Mouse (Mus musculus) kidney, postnatal 0 days (tissue): ENCODE data around the gene Sipa1l1. TPM values are rescaled to one million over a fixed set of nuclear protein-coding genes. Genes with fewer than 3 reads are reported as not detected.
A peak's percentile ranks its signal among the peaks of the same experiment; 100 is the strongest.

Source experiments
- ATAC-seq: fragments of 200-750 bp; cut with Nextera tagmentation; replicated peaks from 2 replicates; pipeline ENCODE4 v1.8.0; 2017; ENCODE audit warnings: low read depth, moderate number of reproducible peaks, moderate TSS enrichment, moderate library complexity; ENCODE audit not compliant: low FRiP score
- DNase-seq: peaks from one replicate; pipeline ENCODE4 v3.0.0-alpha.2; 2016; ENCODE audit warnings: low spot score
- H3K27ac ChIP-seq: fragments of 300-500 bp; sonication (generic); 2 replicates; pipeline ENCODE4 v1.5.1; 2014; ENCODE audit warnings: mild to moderate bottlenecking
- H3K27me3 ChIP-seq: fragments of 300-500 bp; sonication (generic); 2 replicates; pipeline ENCODE4 v1.6.1; 2014; ENCODE audit warnings: low read length, mixed read lengths; ENCODE audit not compliant: insufficient read depth
- H3K36me3 ChIP-seq: fragments of 300-500 bp; sonication (generic); 2 replicates; pipeline ENCODE4 v1.6.1; 2014; ENCODE audit warnings: low read length, mixed read lengths; ENCODE audit not compliant: insufficient read depth
- H3K4me1 ChIP-seq: fragments of 300-500 bp; sonication (generic); replicated peaks from 2 replicates; pipeline ENCODE4 v1.6.1; 2014; ENCODE audit warnings: antibody characterized with exemption, low read length, mixed read lengths; ENCODE audit not compliant: insufficient read depth
- H3K4me2 ChIP-seq: fragments of 300-500 bp; sonication (generic); 2 replicates; pipeline ENCODE4 v1.6.1; 2014; ENCODE audit warnings: mild to moderate bottlenecking, low read length, moderate library complexity, mixed read lengths
- H3K4me3 ChIP-seq: fragments of 300-500 bp; sonication (generic); replicated peaks from 2 replicates; pipeline ENCODE4 v1.5.1; 2014; ENCODE audit warnings: low read depth, low read length
- H3K9ac ChIP-seq: fragments of 300-500 bp; sonication (generic); 2 replicates; pipeline ENCODE4 v1.6.1; 2014; ENCODE audit warnings: low read depth, low read length
- H3K9me3 ChIP-seq: fragments of 300-500 bp; sonication (generic); replicated peaks from 2 replicates; pipeline ENCODE4 v1.6.1; 2016; ENCODE audit warnings: low read length, inconsistent platforms, mixed read lengths
- CTCF ChIP-seq: IDR thresholded peaks from 2 replicates; pipeline ENCODE4 v1.5.1; 2016; ENCODE audit warnings: antibody characterized with exemption, low read depth, mild to moderate bottlenecking, moderate library complexity
- WGBS: fragments of 180-500 bp; shearing (Covaris S2); extraction: QIAGEN DNeasy Blood & Tissue Kit; methylation state at CpG from one replicate; pipeline ENCODE4 v1.1.7; 2014; 5-methylcytosine and 5-hydroxymethylcytosine counted together
- polyA plus RNA-seq: library from polyadenylated mRNA; unstranded; fragments of >200 nt; fragmentation: Nextera tagmentation; extraction: Ambion mirVana; gene quantifications from 2 replicates; pipeline ENCODE4 v1.2.1, GENCODE M21; 2015

Sipa1l1 gene
- polyA plus RNA-seq, 1 experiment from 2014 or later, result 17.3 TPM

GRCm38 (mm10) chr12:82143371-82143770 is 25.7 kb upstream of the Sipa1l1 start:
- Histone ChIP-seq H3K4me2 (no peak overlapping the region), H3K27me3 (no peaks in the 10 kb centered on the region), H3K4me3 (no peak overlapping the region), H3K36me3 (no peaks in the 10 kb centered on the region), H3K9ac (no peak overlapping the region), H3K9me3 (no peaks in the 10 kb centered on the region), H3K4me1 (no peaks in the 10 kb centered on the region), H3K27ac (no peak overlapping the region)
- DNase-seq (no peak), ATAC-seq (no peak)
- WGBS, result 92% methylated on average over 3 of the region's 3 CpGs
- no peak for TF ChIP-seq CTCF

- no peaks in the 10 kb centered on the region for H3K36me3 ChIP-seq
- no peak for DNase-seq
- no peak overlapping the region for H3K4me2 ChIP-seq
- no peaks in the 10 kb centered on the region for H3K27me3 ChIP-seq
- no peaks in the 10 kb centered on the region for H3K4me1 ChIP-seq
- H3K9me3 ChIP-seq, result no peaks in the 10 kb centered on the region
- no peak overlapping the region for H3K27ac ChIP-seq
- no peak overlapping the region for H3K9ac ChIP-seq
- no peak for ATAC-seq
- H3K4me3 ChIP-seq, result no peak overlapping the region
- no peak for TF ChIP-seq CTCF
Observed at GRCm38 (mm10) chr12:82145173-82145572, 23.9 kb upstream of the Sipa1l1 start.

- Histone ChIP-seq H3K9ac (no peak overlapping the region), H3K9me3 (no peaks in the 10 kb centered on the region), H3K4me3 (no peak overlapping the region), H3K4me2 (no peak overlapping the region), H3K4me1 (no peaks in the 10 kb centered on the region), H3K27me3 (no peaks in the 10 kb centered on the region), H3K27ac (no peak overlapping the region), H3K36me3 (no peaks in the 10 kb centered on the region)
- no peak for TF ChIP-seq CTCF
- ATAC-seq (no peak), DNase-seq (no peak)
- 86% methylated on average over 12 of the region's 12 CpGs for WGBS
Observed at GRCm38 (mm10) chr12:82147021-82147693, 22.0 kb upstream of the Sipa1l1 start.

GRCm38 (mm10) chr12:82148328-82148930 is 20.7 kb upstream of the Sipa1l1 start:
- 58% methylated on average over 8 of the region's 8 CpGs for WGBS
- H3K27me3 ChIP-seq, result no peaks in the 10 kb centered on the region
- ATAC-seq (no peak), DNase-seq (peak; percentile 41)
- no peak overlapping the region for H3K4me2 ChIP-seq
- no peaks in the 10 kb centered on the region for H3K4me1 ChIP-seq
- H3K9ac ChIP-seq, result no peak overlapping the region
- H3K4me3 ChIP-seq, result no peak overlapping the region
- no peak overlapping the region for H3K27ac ChIP-seq
- no peaks in the 10 kb centered on the region for H3K36me3 ChIP-seq
- TF ChIP-seq CTCF, result no peak
- no peaks in the 10 kb centered on the region for H3K9me3 ChIP-seq

DNA sequence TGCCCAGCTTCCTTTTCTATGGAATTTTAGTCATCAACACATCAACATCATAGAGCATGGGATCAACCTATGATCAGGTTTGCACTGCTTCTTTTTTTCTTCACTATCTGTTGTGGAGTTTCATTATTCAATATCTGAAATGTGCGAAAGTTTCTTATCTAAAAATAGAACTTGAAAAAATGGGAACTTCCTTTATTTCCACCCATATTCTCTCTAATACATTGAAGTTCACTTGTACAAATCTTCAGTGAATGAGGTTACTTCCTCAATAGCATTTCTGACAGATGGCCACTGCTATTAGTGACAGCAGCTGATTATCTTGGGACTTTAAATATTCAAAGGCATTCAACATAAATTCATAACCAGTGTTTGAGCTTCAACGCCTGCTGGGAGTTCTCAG is 18.1 kb upstream of the Sipa1l1 start:
- H3K9me3 ChIP-seq, result no peaks in the 10 kb centered on the region
- TF ChIP-seq CTCF, result no peak
- no peaks in the 10 kb centered on the region for H3K4me1 ChIP-seq
- H3K9ac ChIP-seq, result no peak overlapping the region
- no peak for ATAC-seq
- WGBS, result 76% methylated on average over 2 of the region's 2 CpGs
- H3K27ac ChIP-seq, result no peak overlapping the region
- no peak overlapping the region for H3K4me2 ChIP-seq
- no peak overlapping the region for H3K4me3 ChIP-seq
- peak; percentile 37 for DNase-seq
- H3K27me3 ChIP-seq, result no peaks in the 10 kb centered on the region
- no peaks in the 10 kb centered on the region for H3K36me3 ChIP-seq

GRCm38 (mm10) chr12:82154527-82154926 is 14.6 kb upstream of the Sipa1l1 start:
- Histone ChIP-seq H3K27ac (no peak overlapping the region), H3K27me3 (no peaks in the 10 kb centered on the region), H3K4me2 (no peak overlapping the region), H3K9ac (no peak overlapping the region), H3K4me1 (no peaks in the 10 kb centered on the region), H3K36me3 (no peaks in the 10 kb centered on the region), H3K4me3 (no peak overlapping the region), H3K9me3 (no peaks in the 10 kb centered on the region)
- ATAC-seq, result no peak
- no peak for DNase-seq
- TF ChIP-seq CTCF, result no peak
- 87% methylated on average over 4 of the region's 4 CpGs for whole genome bisulfite sequencing

DNA sequence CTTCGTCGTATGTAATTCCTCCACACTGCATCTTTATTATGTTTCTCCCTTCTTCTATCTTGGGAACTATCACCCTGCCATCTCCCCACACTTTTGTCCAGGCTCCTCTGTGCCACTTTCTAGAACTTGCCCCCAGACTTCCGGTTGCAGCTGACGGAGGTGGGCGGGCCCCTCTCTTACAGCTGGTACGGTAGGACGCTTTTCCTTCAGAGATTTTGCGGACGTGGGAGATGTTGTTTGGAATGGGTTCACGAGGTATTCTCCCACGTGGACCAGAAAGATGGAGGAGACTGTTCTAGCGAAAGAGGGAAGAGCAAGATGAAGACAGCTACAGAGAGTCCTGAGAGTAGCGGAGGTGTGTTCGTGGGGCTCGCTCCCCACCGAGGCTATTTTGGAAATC is 10.6 kb upstream of the Sipa1l1 start:
- no peak overlapping the region for H3K9ac ChIP-seq
- H3K9me3 ChIP-seq, result no peaks in the 10 kb centered on the region
- 93% methylated on average over 16 of the region's 16 CpGs for WGBS
- H3K27ac ChIP-seq, result no peak overlapping the region
- no peak for TF ChIP-seq CTCF
- no peak for ATAC-seq
- no peak overlapping the region for H3K4me3 ChIP-seq
- H3K4me1 ChIP-seq, result no peaks in the 10 kb centered on the region
- no peak overlapping the region for H3K4me2 ChIP-seq
- no peaks in the 10 kb centered on the region for H3K36me3 ChIP-seq
- H3K27me3 ChIP-seq, result no peaks in the 10 kb centered on the region
- DNase-seq, result no peak
